Comparison of ENCODE assay signal across 11 mouse cellular contexts in genomic region chr8:106185628-106186270, GRCm38 (mm10). TPM values are rescaled to one million over a fixed set of nuclear protein-coding genes. Genes with fewer than 3 reads are reported as not detected.
A peak's percentile ranks its signal among the peaks of the same experiment; 100 is the strongest.
DNase-seq lines count a peak whose midpoint lies in the region; ATAC-seq lines count a peak whose summit lies in the region.
"Had no signal": no experiment of that assay in that cellular context is flagged by ENCODE, and none has a peak within 500 bp of the region (broad histone marks: within the 10 kb centered on the region; RNA-seq: fewer than 3 reads in every experiment).

No protein-coding gene starts in this region.

- no peak overlapping the region for H3K9ac ChIP-seq in forebrain, embryonic 16.5 days (replicated peaks; ENCODE audit: low read depth, low read length)
- no peak overlapping the region for H3K9ac ChIP-seq in forebrain, embryonic 12.5 days
- no peak overlapping the region for H3K9ac ChIP-seq in hindbrain, embryonic 13.5 days

- peak; percentile 82 for ATAC-seq in forebrain, embryonic 16.5 days
- ATAC-seq in forebrain, embryonic 12.5 days (ENCODE audit: low FRiP score): no peak
- ATAC-seq in hindbrain, embryonic 13.5 days (ENCODE audit: low FRiP score): no peak

- 60% methylated on average over 8 of the region's 8 CpGs for WGBS in forebrain, embryonic 16.5 days
- WGBS in forebrain, embryonic 12.5 days: 90% methylated on average over 8 of the region's 8 CpGs
- WGBS in hindbrain, embryonic 13.5 days: 92% methylated on average over 8 of the region's 8 CpGs

- no peak overlapping the region for H3K4me3 ChIP-seq in forebrain, embryonic 16.5 days (replicated peaks; ENCODE audit: low read length)
- no peak overlapping the region for H3K4me3 ChIP-seq in forebrain, embryonic 12.5 days (replicated peaks)
- H3K4me3 ChIP-seq in hindbrain, embryonic 13.5 days: no peak overlapping the region

- H3K27ac ChIP-seq in forebrain, embryonic 16.5 days (ENCODE audit: low read length): no peak overlapping the region; the same call in 1 of the 2 replicates
- no peak overlapping the region for H3K27ac ChIP-seq in forebrain, embryonic 12.5 days
- no peak overlapping the region for H3K27ac ChIP-seq in hindbrain, embryonic 13.5 days

- no peak overlapping the region for H3K4me2 ChIP-seq in forebrain, embryonic 16.5 days (ENCODE audit: low read length)
- no peak overlapping the region for H3K4me2 ChIP-seq in forebrain, embryonic 12.5 days
- no peak overlapping the region for H3K4me2 ChIP-seq in hindbrain, embryonic 13.5 days
- H3K4me2 ChIP-seq: midbrain, embryonic 11.5 days had no signal

- intact Hi-C loops in heart, postnatal 10 days (cut with DNase I): no loop called here

- H3K9me3 ChIP-seq in forebrain, embryonic 16.5 days (ENCODE audit: control insufficient read depth, low read length): no peaks in the 10 kb centered on the region
- no peaks in the 10 kb centered on the region for H3K9me3 ChIP-seq in forebrain, embryonic 12.5 days
- H3K9me3 ChIP-seq in hindbrain, embryonic 13.5 days: no peaks in the 10 kb centered on the region

- H3K4me1 ChIP-seq in forebrain, embryonic 16.5 days (replicated peaks; ENCODE audit: control insufficient read depth, insufficient read depth, low read length): peaks cover 3% of the 10 kb centered on the region; the same call in 1 of the 2 replicates
- no peaks in the 10 kb centered on the region for H3K4me1 ChIP-seq in forebrain, embryonic 12.5 days
- no peaks in the 10 kb centered on the region for H3K4me1 ChIP-seq in hindbrain, embryonic 13.5 days (replicated peaks)

- no peaks in the 10 kb centered on the region for H3K27me3 ChIP-seq in forebrain, embryonic 16.5 days (replicated peaks; ENCODE audit: control insufficient read depth, insufficient read depth, low read length)
- no peaks in the 10 kb centered on the region for H3K27me3 ChIP-seq in forebrain, embryonic 12.5 days
- no peaks in the 10 kb centered on the region for H3K27me3 ChIP-seq in hindbrain, embryonic 13.5 days

- 0 out of 2 replicates have a peak, but pooled peaks cover 8% of the 10 kb centered on the region for H3K36me3 ChIP-seq in forebrain, embryonic 16.5 days (ENCODE audit: control insufficient read depth, insufficient read depth)
- H3K36me3 ChIP-seq in forebrain, embryonic 12.5 days (replicated peaks): peaks cover 60% of the 10 kb centered on the region
- H3K36me3 ChIP-seq in hindbrain, embryonic 13.5 days: peaks cover 62% of the 10 kb centered on the region

- DNase-seq in urinary bladder, postnatal 14 days (ENCODE audit: low spot score): peak; percentile 43
- DNase-seq in urinary bladder, postnatal 4 days (ENCODE audit: low spot score in 2 of 2): no peak
- DNase-seq in heart, postnatal 10 days: peak; percentile 52 to 56
- no peak for DNase-seq in urinary bladder, adult 2 months (ENCODE audit: low spot score)
- DNase-seq in natural killer cell, adult 2 months (ENCODE audit: low spot score in 2 of 2): no peak
- DNase-seq: thymus, postnatal 4 days had no signal

RNA-seq across cellular contexts. Expression of gene Slc7a6, which starts 17.1 kb away (rescaled TPM):
- 49.3 and 58.4 TPM in 2 replicates for polyA plus RNA-seq in forebrain, embryonic 16.5 days (2015; fragmentation: Nextera tagmentation; extraction: Ambion mirVana)
- polyA plus RNA-seq in forebrain, embryonic 12.5 days (2016; fragmentation: Nextera tagmentation; extraction: Ambion mirVana): 72.9 and 79.8 TPM in 2 replicates
- 10 to 100 TPM; 17.8 to 20.3 TPM for total RNA-seq in heart, postnatal 10 days (2021)
- 66.4 and 71.4 TPM in 2 replicates for polyA plus RNA-seq in hindbrain, embryonic 13.5 days (2015; fragmentation: Nextera tagmentation; extraction: Ambion mirVana)
- polyA plus RNA-seq in urinary bladder, adult 2 months (2012; rRNA removed): 36.0 and 45.0 TPM in 2 replicates

RNA-seq across cellular contexts. Expression of gene Slc7a6os, which starts 25.0 kb away (rescaled TPM):
- 37.7 and 40.8 TPM in 2 replicates for polyA plus RNA-seq in forebrain, embryonic 16.5 days (2015; fragmentation: Nextera tagmentation; extraction: Ambion mirVana)
- 33.3 and 37.0 TPM in 2 replicates for polyA plus RNA-seq in forebrain, embryonic 12.5 days (2016; fragmentation: Nextera tagmentation; extraction: Ambion mirVana)
- 10 to 100 TPM; 15.2 to 15.8 TPM for total RNA-seq in heart, postnatal 10 days (2021)
- polyA plus RNA-seq in hindbrain, embryonic 13.5 days (2015; fragmentation: Nextera tagmentation; extraction: Ambion mirVana): 39.2 and 42.0 TPM in 2 replicates
- polyA plus RNA-seq in urinary bladder, adult 2 months (2012; rRNA removed): 25.8 and 26.3 TPM in 2 replicates

RNA-seq across cellular contexts. Expression of gene Prmt7, which starts 25.0 kb away (rescaled TPM):
- 53.0 and 55.3 TPM in 2 replicates for polyA plus RNA-seq in forebrain, embryonic 16.5 days (2015; fragmentation: Nextera tagmentation; extraction: Ambion mirVana)
- 58.7 and 59.2 TPM in 2 replicates for polyA plus RNA-seq in forebrain, embryonic 12.5 days (2016; fragmentation: Nextera tagmentation; extraction: Ambion mirVana)
- total RNA-seq in heart, postnatal 10 days (2021): 10 to 100 TPM; 21.6 to 24.0 TPM
- polyA plus RNA-seq in hindbrain, embryonic 13.5 days (2015; fragmentation: Nextera tagmentation; extraction: Ambion mirVana): 56.6 and 57.9 TPM in 2 replicates
- 16.6 and 19.1 TPM in 2 replicates for polyA plus RNA-seq in urinary bladder, adult 2 months (2012; rRNA removed)

RNA-seq across cellular contexts. Expression of gene Pla2g15, which starts 35.5 kb away (rescaled TPM):
- polyA plus RNA-seq in forebrain, embryonic 16.5 days (2015; fragmentation: Nextera tagmentation; extraction: Ambion mirVana): 18.2 and 20.6 TPM in 2 replicates
- 13.8 and 15.8 TPM in 2 replicates for polyA plus RNA-seq in forebrain, embryonic 12.5 days (2016; fragmentation: Nextera tagmentation; extraction: Ambion mirVana)
- total RNA-seq in heart, postnatal 10 days (2021): 1 to 10 TPM; 6.9 to 8.0 TPM
- polyA plus RNA-seq in hindbrain, embryonic 13.5 days (2015; fragmentation: Nextera tagmentation; extraction: Ambion mirVana): 20.0 and 22.3 TPM in 2 replicates
- polyA plus RNA-seq in urinary bladder, adult 2 months (2012; rRNA removed): 13.5 and 18.5 TPM in 2 replicates

RNA-seq across cellular contexts. Expression of gene Esrp2, which starts 49.0 kb away (rescaled TPM):
- polyA plus RNA-seq in forebrain, embryonic 16.5 days (2015; fragmentation: Nextera tagmentation; extraction: Ambion mirVana): 0.37 and 0.42 TPM in 2 replicates
- polyA plus RNA-seq in forebrain, embryonic 12.5 days (2016; fragmentation: Nextera tagmentation; extraction: Ambion mirVana): 1.9 TPM in 2 replicates
- 1 to 10 TPM in 1 of 2 experiments, under 1 TPM in 1; 0.64 to 1.2 TPM for total RNA-seq in heart, postnatal 10 days (2021)
- 0.14 and 0.26 TPM in 2 replicates for polyA plus RNA-seq in hindbrain, embryonic 13.5 days (2015; fragmentation: Nextera tagmentation; extraction: Ambion mirVana)
- 57.5 and 70.1 TPM in 2 replicates for polyA plus RNA-seq in urinary bladder, adult 2 months (2012; rRNA removed)
- total RNA-seq: hematopoietic stem cell, adult 5-6 weeks had no signal

Comparison
In these comparisons a context has a peak if more than half of its experiments do, and no peak if none do; other contexts are left out.
1. DNase-seq: peak in urinary bladder, postnatal 14 days (single experiment) and heart, postnatal 10 days (2 of 2); none in urinary bladder, postnatal 4 days (0 of 2), urinary bladder, adult 2 months (single experiment) and natural killer cell, adult 2 months (0 of 2).